Mouse (Mus musculus): ENCODE measurements around the gene Ccdc70.
"Not testable (repeated sequence)": the region's sequence is repeated elsewhere in the genome, so short reads cannot be mapped to it uniquely, and the experiment has no call there.

Ccdc70 gene

GRCm38 (mm10) chr8:21969475-21969874, at the start of gene Ccdc70:
Ccdc70 (plus strand) TSS chr8:21969775.
- no peak for DNase-seq (ENCODE audit: low spot score)

- DNase-seq (ENCODE audit: low spot score): not testable (repeated sequence)
Observed at GRCm38 (mm10) chr8:21930754-21931153, 38.8 kb upstream of the Ccdc70 start.

- DNase-seq (ENCODE audit: low spot score): no peak
Observed at GRCm38 (mm10) chr8:21932610-21933009, 37.0 kb upstream of the Ccdc70 start, which contains the start of gene Defb15. Defb15 (minus strand) TSS chr8:21932710.

GRCm38 (mm10) chr8:21938052-21938451, 31.5 kb upstream of the Ccdc70 start, which contains the start of gene Defb35:
Defb35 (plus strand) TSS chr8:21938352.
- not testable (repeated sequence) for DNase-seq (ENCODE audit: low spot score)

- no peak for DNase-seq (ENCODE audit: low spot score)
Observed at GRCm38 (mm10) chr8:21946462-21946861, 23.1 kb upstream of the Ccdc70 start, which contains the start of gene Defb13. Defb13 (plus strand) TSS chr8:21946762.

- DNase-seq (ENCODE audit: low spot score): no peak
Observed at GRCm38 (mm10) chr8:21947311-21948017, 22.1 kb upstream of the Ccdc70 start.

GRCm38 (mm10) chr8:21955321-21955720, 14.3 kb upstream of the Ccdc70 start:
- DNase-seq (ENCODE audit: low spot score): peak; percentile 76

GRCm38 (mm10) chr8:21956336-21956735, 13.2 kb upstream of the Ccdc70 start:
- no peak for DNase-seq (ENCODE audit: low spot score)

GRCm38 (mm10) chr8:21958414-21958813, 11.2 kb upstream of the Ccdc70 start, which contains the start of gene Fam90a1a:
Fam90a1a (plus strand) TSS chr8:21958714.
- no peak for DNase-seq (ENCODE audit: low spot score)

GRCm38 (mm10) chr8:21966646-21967045, 2.9 kb upstream of the Ccdc70 start:
- DNase-seq (ENCODE audit: low spot score): no peak

GRCm38 (mm10) chr8:21978193-21978592, 8.6 kb downstream of the Ccdc70 start:
- no peak for DNase-seq (ENCODE audit: low spot score)

GRCm38 (mm10) chr8:21981664-21982337, 12.2 kb downstream of the Ccdc70 start:
- peak; percentile 17 for DNase-seq (ENCODE audit: low spot score)

GRCm38 (mm10) chr8:21992184-21992583, 22.6 kb downstream of the Ccdc70 start:
- DNase-seq (ENCODE audit: low spot score): peak; percentile 70

- DNase-seq (ENCODE audit: low spot score): peak; percentile 50
Observed at GRCm38 (mm10) chr8:21995181-21995580, 25.6 kb downstream of the Ccdc70 start.

GRCm38 (mm10) chr8:22004750-22005522, 35.4 kb downstream of the Ccdc70 start:
- DNase-seq (ENCODE audit: low spot score): no peak

- no peak for DNase-seq (ENCODE audit: low spot score)
Observed at GRCm38 (mm10) chr8:22006423-22006822, 36.8 kb downstream of the Ccdc70 start.

GRCm38 (mm10) chr8:22009403-22009802, 39.8 kb downstream of the Ccdc70 start:
- no peak for DNase-seq (ENCODE audit: low spot score)

GRCm38 (mm10) chr8:22013034-22013707, 43.6 kb downstream of the Ccdc70 start:
- peak; percentile 33 for DNase-seq (ENCODE audit: low spot score)

GRCm38 (mm10) chr8:22017731-22018130, 48.2 kb downstream of the Ccdc70 start:
- DNase-seq (ENCODE audit: low spot score): no peak

GRCm38 (mm10) chr8:22019498-22019897, 49.9 kb downstream of the Ccdc70 start:
- no peak for DNase-seq (ENCODE audit: low spot score)

GRCm38 (mm10) chr8:22022244-22022643, 52.7 kb downstream of the Ccdc70 start:
- DNase-seq (ENCODE audit: low spot score): peak; percentile 34
